In genomic region chr1:119025647-119026358, GRCm38 (mm10) we compare ENCODE assay signal across 9 mouse cellular contexts. TPM values are rescaled to one million over a fixed set of nuclear protein-coding genes. Genes with fewer than 3 reads are reported as not detected.
DNase-seq lines count a peak whose midpoint lies in the region; ATAC-seq lines count a peak whose summit lies in the region.
"Had no signal": no experiment of that assay in that cellular context is flagged by ENCODE, and none has a peak within 500 bp of the region (broad histone marks: within the 10 kb centered on the region; RNA-seq: fewer than 3 reads in every experiment).

No protein-coding gene starts in this region.

- no peak overlapping the region for H3K4me2 ChIP-seq in lung, embryonic 15.5 days

- peaks cover 27% of the 10 kb centered on the region for H3K4me1 ChIP-seq in lung, embryonic 15.5 days

- peak; percentile 73 for ATAC-seq in lung, embryonic 15.5 days (ENCODE audit: borderline replicate concordance, extremely low read depth, low FRiP score, low TSS enrichment)

- DNase-seq in adipocyte (ENCODE audit: low spot score): peak; percentile 49
- peak; percentile 32 for DNase-seq in embryo, embryonic 11 days
- peak; percentile 60 to 69 for DNase-seq in heart, postnatal 10 days
- no peak for DNase-seq in right cerebral cortex, postnatal 36 days (ENCODE audit: low spot score in 2 of 2)
- DNase-seq in thymus, postnatal 4 days: no peak
- DNase-seq in right cerebral cortex, adult 2 months (ENCODE audit: low spot score in 2 of 2): no peak

- H3K27me3 ChIP-seq in lung, embryonic 15.5 days: no peaks in the 10 kb centered on the region

- H3K27ac ChIP-seq in lung, embryonic 15.5 days: peak overlapping the region; percentile 67
- H3K27ac ChIP-seq: layer of hippocampus, adult 2 months had no signal

- H3K36me3 ChIP-seq in lung, embryonic 15.5 days: no peaks in the 10 kb centered on the region

- H3K9ac ChIP-seq in lung, embryonic 15.5 days: no peak overlapping the region

- intact Hi-C loops in heart, postnatal 10 days (cut with DNase I): no loop called here

- no peak overlapping the region for H3K4me3 ChIP-seq in lung, embryonic 15.5 days
- H3K4me3 ChIP-seq: layer of hippocampus, adult 2 months had no signal

- 24% methylated on average over 8 of the region's 8 CpGs for WGBS in lung, embryonic 15.5 days

- H3K9me3 ChIP-seq in lung, embryonic 15.5 days: no peaks in the 10 kb centered on the region

RNA-seq across cellular contexts. Expression of gene Gli2, which starts 27.6 kb away (rescaled TPM):
- 1 to 10 TPM; 3.8 to 4.2 TPM for total RNA-seq in heart, postnatal 10 days (2021)
- polyA plus RNA-seq in lung, embryonic 15.5 days (2015; fragmentation: Nextera tagmentation; extraction: Ambion mirVana): 7.5 and 8.6 TPM in 2 replicates
- total RNA-seq: common myeloid progenitor, adult 5-6 weeks had no signal

Comparison
In these comparisons a context has a peak if more than half of its experiments do, and no peak if none do; other contexts are left out.
1. DNase-seq: peak in adipocyte (single experiment), embryo, embryonic 11 days (single experiment) and heart, postnatal 10 days (2 of 2); none in right cerebral cortex, postnatal 36 days (0 of 2), thymus, postnatal 4 days (single experiment) and right cerebral cortex, adult 2 months (0 of 2).